Mouse (Mus musculus) small intestine, adult 2 months (tissue): ENCODE data around the gene Atf7ip. TPM values are rescaled to one million over a fixed set of nuclear protein-coding genes. Genes with fewer than 3 reads are reported as not detected.

Experiments
- H3K27ac ChIP-seq: fragments of 200-500 bp; 2 replicates; pipeline ENCODE4 v1.5.1; 2012; ENCODE audit warnings: low read depth, low read length, control low read depth, inconsistent platforms; ENCODE audit not compliant: insufficient read depth
- H3K27me3 ChIP-seq: fragments of 200-500 bp; 2 replicates; pipeline ENCODE4 v1.6.1; 2012; ENCODE audit warnings: mild to moderate bottlenecking, moderate library complexity, low read length, inconsistent platforms; ENCODE audit not compliant: control insufficient read depth, insufficient read depth
- H3K36me3 ChIP-seq: fragments of 200-500 bp; 2 replicates; pipeline ENCODE4 v1.6.1; 2012; ENCODE audit warnings: mild to moderate bottlenecking, low read length, control low read depth, inconsistent platforms; ENCODE audit not compliant: control insufficient read depth, insufficient read depth
- H3K4me1 ChIP-seq: fragments of 200-500 bp; 2 replicates; pipeline ENCODE4 v1.6.1; 2012; ENCODE audit warnings: low read length, inconsistent platforms, mixed read lengths; ENCODE audit not compliant: control insufficient read depth, insufficient read depth, insufficient read length
- H3K4me3 ChIP-seq: fragments of 200-500 bp; 2 replicates; pipeline ENCODE4 v1.5.1; 2012; ENCODE audit warnings: low read depth, mild to moderate bottlenecking, control low read depth, inconsistent platforms, low read length, moderate library complexity
- CTCF ChIP-seq: fragments of 200-500 bp; IDR thresholded peaks from 2 replicates; pipeline ENCODE4 v1.5.1; 2012; ENCODE audit warnings: low read depth, mild to moderate bottlenecking, control low read depth, inconsistent platforms, low read length, moderate library complexity, mixed read lengths; ENCODE audit not compliant: insufficient replicate concordance, insufficient read length; ENCODE audit errors: extremely low read depth
- POLR2A ChIP-seq: fragments of 200-500 bp; IDR thresholded peaks from 2 replicates; pipeline ENCODE4 v1.6.1; 2012; ENCODE audit warnings: low read depth, mild to moderate bottlenecking, control low read depth, inconsistent platforms, low read length, moderate library complexity
- WGBS: fragments of 180-500 bp; shearing (Covaris S2); methylation state at CpG from one replicate; pipeline ENCODE4 v1.1.7; 2018; 5-methylcytosine and 5-hydroxymethylcytosine counted together
- polyA plus RNA-seq: library from polyadenylated mRNA; depleted of rRNA; stranded (reverse); fragments of >200 nt; gene quantifications from 2 replicates; pipeline ENCODE4 v1.2.3, GENCODE M21; 2012

The Atf7ip gene
- polyA plus RNA-seq, 1 experiment = 19.0 TPM

GRCm38 (mm10) chr6:136590739-136591138 is 84.8 kb downstream of the Atf7ip start:
- Histone ChIP-seq H3K4me1 (no peaks in the 10 kb centered on the region), H3K4me3 (no peak overlapping the region), H3K27me3 (no peaks in the 10 kb centered on the region), H3K36me3 (peaks cover 55% of the 10 kb centered on the region), H3K27ac (no peak overlapping the region)
- TF ChIP-seq CTCF (no peak), POLR2A (no peak)
- 91% methylated on average over 4 of the region's 4 CpGs for WGBS

GRCm38 (mm10) chr6:136594541-136594940 is 88.6 kb downstream of the Atf7ip start:
- no peak for TF ChIP-seq CTCF
- TF ChIP-seq POLR2A = no peak
- WGBS = 95% methylated on average over 4 of the region's 4 CpGs
- Histone ChIP-seq H3K27me3 (no peaks in the 10 kb centered on the region), H3K36me3 (peaks cover 61% of the 10 kb centered on the region), H3K4me3 (no peak overlapping the region), H3K27ac (no peak overlapping the region), H3K4me1 (no peaks in the 10 kb centered on the region)

- H3K27ac ChIP-seq = no peak overlapping the region
- no peak overlapping the region for H3K4me3 ChIP-seq
- H3K27me3 ChIP-seq = no peaks in the 10 kb centered on the region
- TF ChIP-seq POLR2A = no peak
- TF ChIP-seq CTCF = no peak
- no peaks in the 10 kb centered on the region for H3K4me1 ChIP-seq
- WGBS = 77% methylated on average over 7 of the region's 7 CpGs
- H3K36me3 ChIP-seq = peaks cover 74% of the 10 kb centered on the region
These were observed 96.6 kb downstream of the Atf7ip start for GRCm38 (mm10) chr6:136602601-136603000.

- H3K4me3 ChIP-seq = no peak overlapping the region
- no peaks in the 10 kb centered on the region for H3K4me1 ChIP-seq
- H3K36me3 ChIP-seq = peaks cover 38% of the 10 kb centered on the region
- TF ChIP-seq POLR2A (no peak), CTCF (no peak)
- H3K27ac ChIP-seq = no peak overlapping the region
- no peaks in the 10 kb centered on the region for H3K27me3 ChIP-seq
- 97% methylated on average over 17 of the region's 17 CpGs for WGBS
These were observed 105.6 kb downstream of the Atf7ip start for GRCm38 (mm10) chr6:136611351-136612215.

GRCm38 (mm10) chr6:136612312-136612711 is 106.3 kb downstream of the Atf7ip start:
- Histone ChIP-seq H3K36me3 (peaks cover 35% of the 10 kb centered on the region), H3K27me3 (no peaks in the 10 kb centered on the region), H3K4me1 (no peaks in the 10 kb centered on the region), H3K4me3 (no peak overlapping the region), H3K27ac (no peak overlapping the region)
- WGBS = 94% methylated on average over 3 of the region's 3 CpGs
- TF ChIP-seq POLR2A (no peak), CTCF (no peak)

GRCm38 (mm10) chr6:136614156-136614555 is 108.2 kb downstream of the Atf7ip start:
- Histone ChIP-seq H3K27ac (no peak overlapping the region), H3K4me3 (no peak overlapping the region), H3K27me3 (no peaks in the 10 kb centered on the region), H3K4me1 (no peaks in the 10 kb centered on the region), H3K36me3 (peaks cover 20% of the 10 kb centered on the region)
- WGBS = 90% methylated on average over 3 of the region's 3 CpGs
- TF ChIP-seq CTCF (no peak), POLR2A (no peak)

- TF ChIP-seq CTCF = peak; percentile 55; the same call in 1 of the 2 replicates
- TF ChIP-seq POLR2A = no peak
- H3K36me3 ChIP-seq = peaks cover 1% of the 10 kb centered on the region; the same call in 1 of the 2 replicates
- H3K27me3 ChIP-seq = no peaks in the 10 kb centered on the region
- no peak overlapping the region for H3K4me3 ChIP-seq
- H3K4me1 ChIP-seq = peaks cover 3% of the 10 kb centered on the region; the same call in 1 of the 2 replicates
- whole genome bisulfite sequencing = 57% methylated on average over 17 of the region's 17 CpGs
- no peak overlapping the region for H3K27ac ChIP-seq
These were observed 114.6 kb downstream of the Atf7ip start for GRCm38 (mm10) chr6:136620361-136621139.
